Mouse (Mus musculus): ENCODE data around the gene Gm5269. TPM values are rescaled to one million over a fixed set of nuclear protein-coding genes. Genes with fewer than 3 reads are reported as not detected.
A peak's percentile ranks its signal among the peaks of the same experiment; 100 is the strongest.

The Gm5269 gene
- not detected in 2 replicates for polyA plus RNA-seq (2015; fragmentation: Nextera tagmentation; extraction: Ambion mirVana)

DNA sequence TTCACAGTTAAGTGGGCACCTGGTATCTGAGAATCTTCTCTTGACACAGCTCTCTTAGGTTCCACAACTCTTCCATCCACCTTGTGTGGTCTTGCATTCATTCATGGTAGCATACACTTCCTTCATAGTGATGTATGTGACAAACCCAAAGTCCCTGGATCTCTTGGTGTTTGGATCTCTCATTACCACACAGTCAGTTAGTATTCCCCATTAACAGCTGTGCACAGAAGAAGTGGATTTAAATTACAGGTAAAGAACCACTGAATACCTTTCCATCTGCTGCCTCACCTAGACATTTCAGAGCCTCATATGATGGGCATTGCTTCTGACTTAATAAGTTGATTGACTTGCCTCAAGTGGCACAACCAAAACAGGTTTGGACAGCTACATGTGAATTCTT, at the start of gene Gm5269:
Gene Gm5269, minus strand, starts transcription at position 101 of the 400 bp plus-strand sequence.
- Histone ChIP-seq H3K9ac (no peak within 1 kb of the TSS), H3K36me3 (no peaks in the 10 kb centered on the region), H3K9me3 (no peaks in the 10 kb centered on the region), H3K4me3 (no peak within 1 kb of the TSS), H3K4me1 (no peaks in the 10 kb centered on the region), H3K27me3 (no peaks in the 10 kb centered on the region), H3K27ac (no peak within 1 kb of the TSS), H3K4me2 (no peak within 1 kb of the TSS)
- ATAC-seq (ENCODE audit: borderline replicate concordance, extremely low read depth, low FRiP score, low TSS enrichment) = no peak

DNA sequence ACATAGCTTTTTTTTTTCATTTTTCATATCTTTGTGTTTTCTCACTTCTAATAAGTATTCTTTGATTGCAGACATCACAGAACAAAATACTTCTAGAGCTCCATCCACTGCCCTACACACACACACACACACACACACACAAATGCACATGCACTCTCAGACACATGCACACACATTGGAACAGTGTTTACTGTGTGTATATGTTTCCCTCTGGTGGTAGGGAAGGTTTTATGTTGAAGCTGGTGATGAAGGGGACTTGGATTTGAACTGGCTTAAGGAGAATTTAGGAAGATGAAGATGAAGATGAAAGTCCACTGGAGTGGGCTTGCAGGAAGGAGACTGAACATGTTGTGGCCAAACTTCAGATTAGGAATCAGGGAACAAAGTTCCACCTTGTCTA, 41.1 kb upstream of the Gm5269 start:
- H3K9me3 ChIP-seq = no peaks in the 10 kb centered on the region

GRCm38 (mm10) chr1:45926911-45927310, 36.8 kb upstream of the Gm5269 start:
- no peak overlapping the region for H3K4me2 ChIP-seq
- 47% methylated on average over 3 of the region's 3 CpGs for WGBS

More for the DNA sequence above, 41.1 kb upstream of the Gm5269 start:
- Histone ChIP-seq H3K4me1 (peaks cover 6% of the 10 kb centered on the region; the same call in 1 of the 2 replicates), H3K4me3 (no peak overlapping the region), H3K36me3 (no peaks in the 10 kb centered on the region), H3K4me2 (no peak overlapping the region), H3K9ac (no peak overlapping the region), H3K27ac (no peak overlapping the region), H3K27me3 (0 out of 2 replicates have a peak, but pooled peaks cover 7% of the 10 kb centered on the region)
- ATAC-seq (ENCODE audit: borderline replicate concordance, extremely low read depth, low FRiP score, low TSS enrichment) = no peak

GRCm38 (mm10) chr1:45926393-45926763, 36.3 kb upstream of the Gm5269 start, which contains the start of gene Slc40a1:
TSS of gene Slc40a1 (minus strand) at chr1:45926523.
- Histone ChIP-seq H3K4me1 (peaks cover 18% of the 10 kb centered on the region; the same call in 1 of the 2 replicates), H3K9ac (peak within 1 kb of the TSS; percentile 50), H3K4me2 (peak within 1 kb of the TSS; percentile 96), H3K27ac (peak within 1 kb of the TSS; percentile 77), H3K36me3 (no peaks in the 10 kb centered on the region), H3K27me3 (0 out of 2 replicates have a peak, but pooled peaks cover 7% of the 10 kb centered on the region), H3K9me3 (no peaks in the 10 kb centered on the region), H3K4me3 (peak within 1 kb of the TSS; percentile 59)
- peak; percentile 20; the same call in 1 of the 2 replicates for ATAC-seq (ENCODE audit: borderline replicate concordance, extremely low read depth, low FRiP score, low TSS enrichment)
- WGBS = 23% methylated on average over 9 of the region's 9 CpGs

More at GRCm38 (mm10) chr1:45926911-45927310, 36.8 kb upstream of the Gm5269 start:
- no peaks in the 10 kb centered on the region for H3K9me3 ChIP-seq
- H3K36me3 ChIP-seq = no peaks in the 10 kb centered on the region
- H3K27ac ChIP-seq = no peak overlapping the region
- H3K4me3 ChIP-seq = no peak overlapping the region
- ATAC-seq (ENCODE audit: borderline replicate concordance, extremely low read depth, low FRiP score, low TSS enrichment) = no peak
- H3K4me1 ChIP-seq = peaks cover 18% of the 10 kb centered on the region; the same call in 1 of the 2 replicates
- no peak overlapping the region for H3K9ac ChIP-seq
- H3K27me3 ChIP-seq = 0 out of 2 replicates have a peak, but pooled peaks cover 7% of the 10 kb centered on the region

- Histone ChIP-seq H3K9ac (peak overlapping the region; percentile 50), H3K4me3 (peak overlapping the region; percentile 59), H3K4me2 (peak overlapping the region; percentile 96), H3K36me3 (no peaks in the 10 kb centered on the region; the same call in 1 of the 2 replicates), H3K27ac (peak overlapping the region; percentile 77), H3K4me1 (peaks cover 18% of the 10 kb centered on the region; the same call in 1 of the 2 replicates), H3K27me3 (0 out of 2 replicates have a peak, but pooled peaks cover 7% of the 10 kb centered on the region), H3K9me3 (no peaks in the 10 kb centered on the region)
- ATAC-seq (ENCODE audit: borderline replicate concordance, extremely low read depth, low FRiP score, low TSS enrichment) = peak; percentile 99
- WGBS = under 1% methylated on average over 53 of the region's 53 CpGs
Observed at GRCm38 (mm10) chr1:45925500-45926392, 35.7 kb upstream of the Gm5269 start.

DNA sequence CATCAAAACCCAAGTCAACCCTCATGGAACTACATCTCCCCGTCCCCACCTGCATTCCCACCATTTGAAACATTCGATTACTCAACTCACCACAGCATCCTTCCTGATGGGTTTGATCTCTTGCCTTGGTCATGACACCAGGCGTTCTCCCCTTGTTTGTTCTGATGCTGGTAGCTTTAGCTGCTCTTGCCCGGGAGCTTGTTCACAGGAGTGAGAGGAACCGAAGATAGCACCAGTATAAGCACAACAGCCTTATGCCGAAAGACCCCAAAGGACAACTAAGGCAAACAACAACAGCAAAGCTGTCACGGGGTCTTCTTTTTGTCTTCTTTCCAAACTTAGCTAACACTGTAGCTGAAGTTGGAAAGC, 35.0 kb upstream of the Gm5269 start:
- peak overlapping the region; percentile 50 for H3K9ac ChIP-seq
- peaks cover 18% of the 10 kb centered on the region; the same call in 1 of the 2 replicates for H3K4me1 ChIP-seq
- no peaks in the 10 kb centered on the region for H3K9me3 ChIP-seq
- 5% methylated on average over 7 of the region's 7 CpGs for WGBS
- H3K4me2 ChIP-seq = peak overlapping the region; percentile 96
- peak; percentile 48; the same call in 1 of the 2 replicates for ATAC-seq (ENCODE audit: borderline replicate concordance, extremely low read depth, low FRiP score, low TSS enrichment)
- H3K27ac ChIP-seq = peak overlapping the region; percentile 15; the same call in 1 of the 2 replicates
- 0 out of 2 replicates have a peak, but pooled peaks cover 7% of the 10 kb centered on the region for H3K27me3 ChIP-seq
- peak overlapping the region; percentile 59 for H3K4me3 ChIP-seq
- no peaks in the 10 kb centered on the region; the same call in 1 of the 2 replicates for H3K36me3 ChIP-seq

- Histone ChIP-seq H3K4me2 (peak overlapping the region; percentile 96), H3K4me3 (peak overlapping the region; percentile 59), H3K4me1 (peaks cover 18% of the 10 kb centered on the region; the same call in 1 of the 2 replicates), H3K36me3 (no peaks in the 10 kb centered on the region; the same call in 1 of the 2 replicates), H3K9ac (no peak overlapping the region), H3K9me3 (no peaks in the 10 kb centered on the region), H3K27me3 (0 out of 2 replicates have a peak, but pooled peaks cover 7% of the 10 kb centered on the region), H3K27ac (no peak overlapping the region)
- 30% methylated on average over 7 of the region's 7 CpGs for WGBS
- no peak for ATAC-seq (ENCODE audit: borderline replicate concordance, extremely low read depth, low FRiP score, low TSS enrichment)
Observed at GRCm38 (mm10) chr1:45924516-45924915, 34.4 kb upstream of the Gm5269 start.

DNA sequence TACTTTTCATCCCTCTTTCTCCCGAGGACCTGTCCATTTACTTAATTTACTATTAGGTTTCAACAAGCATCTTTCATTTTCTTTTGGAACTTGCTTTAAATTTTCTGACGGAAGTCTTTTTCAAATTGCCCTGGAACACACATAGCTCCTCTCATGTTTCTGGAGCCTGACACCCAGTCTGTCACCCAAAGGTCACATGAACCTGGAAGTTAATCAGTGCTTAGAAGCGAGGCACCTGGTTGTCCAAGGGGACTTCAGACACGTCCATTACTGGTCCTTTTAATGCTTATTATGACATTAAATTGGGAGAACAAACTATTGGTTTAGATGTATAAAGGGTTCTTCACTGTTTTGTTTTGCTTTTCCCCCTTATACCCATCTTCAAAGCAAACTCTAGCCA, 33.2 kb upstream of the Gm5269 start:
- H3K4me3 ChIP-seq = no peak overlapping the region
- peaks cover 18% of the 10 kb centered on the region; the same call in 1 of the 2 replicates for H3K4me1 ChIP-seq
- H3K27me3 ChIP-seq = 0 out of 2 replicates have a peak, but pooled peaks cover 7% of the 10 kb centered on the region
- H3K9ac ChIP-seq = no peak overlapping the region
- no peak overlapping the region for H3K27ac ChIP-seq
- no peak for ATAC-seq (ENCODE audit: borderline replicate concordance, extremely low read depth, low FRiP score, low TSS enrichment)
- H3K4me2 ChIP-seq = 0 out of 2 replicates have a peak overlapping the region, but pooled peaks have one; percentile 22
- H3K9me3 ChIP-seq = no peaks in the 10 kb centered on the region
- peaks cover 4% of the 10 kb centered on the region; the same call in 1 of the 2 replicates for H3K36me3 ChIP-seq
- 70% methylated on average over 4 of the region's 4 CpGs for WGBS

- no peak overlapping the region for H3K9ac ChIP-seq
Observed at GRCm38 (mm10) chr1:45920703-45921102, 30.6 kb upstream of the Gm5269 start.

DNA sequence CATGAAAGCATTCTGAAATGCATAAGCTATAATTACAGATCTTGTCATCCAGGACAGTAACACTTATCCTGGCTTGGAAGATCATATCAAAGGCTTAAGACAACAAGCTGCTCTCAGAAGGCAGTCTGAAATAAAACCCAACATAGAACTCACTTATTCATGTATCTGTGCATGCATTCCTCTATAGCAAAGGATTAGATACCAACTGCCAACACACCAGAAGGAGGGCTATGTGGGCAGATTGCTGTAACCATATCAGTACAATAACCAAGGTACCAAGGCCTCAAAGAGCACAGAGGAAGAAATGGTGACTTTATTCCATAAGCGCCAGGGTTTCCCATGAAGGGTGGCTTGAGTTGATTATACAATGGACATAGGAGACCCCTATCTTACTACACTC, 29.7 kb upstream of the Gm5269 start:
- Histone ChIP-seq H3K27me3 (no peaks in the 10 kb centered on the region), H3K9ac (no peak overlapping the region), H3K4me3 (no peak overlapping the region), H3K9me3 (no peaks in the 10 kb centered on the region), H3K4me1 (0 out of 2 replicates have a peak, but pooled peaks cover 3% of the 10 kb centered on the region), H3K4me2 (no peak overlapping the region), H3K36me3 (peaks cover 7% of the 10 kb centered on the region; the same call in 1 of the 2 replicates), H3K27ac (no peak overlapping the region)
- no peak for ATAC-seq (ENCODE audit: borderline replicate concordance, extremely low read depth, low FRiP score, low TSS enrichment)
- WGBS = 97% methylated on average over 1 of the region's 1 CpGs

More at GRCm38 (mm10) chr1:45920703-45921102, 30.6 kb upstream of the Gm5269 start:
- Histone ChIP-seq H3K4me1 (0 out of 2 replicates have a peak, but pooled peaks cover 8% of the 10 kb centered on the region), H3K27ac (no peak overlapping the region), H3K4me2 (no peak overlapping the region), H3K36me3 (peaks cover 7% of the 10 kb centered on the region; the same call in 1 of the 2 replicates), H3K4me3 (no peak overlapping the region), H3K9me3 (no peaks in the 10 kb centered on the region), H3K27me3 (no peaks in the 10 kb centered on the region)
- WGBS = 76% methylated on average over 3 of the region's 3 CpGs
- no peak for ATAC-seq (ENCODE audit: borderline replicate concordance, extremely low read depth, low FRiP score, low TSS enrichment)

GRCm38 (mm10) chr1:45917136-45917803, 27.2 kb upstream of the Gm5269 start:
- H3K4me2 ChIP-seq = no peak overlapping the region
- no peaks in the 10 kb centered on the region for H3K4me1 ChIP-seq
- H3K9me3 ChIP-seq = no peaks in the 10 kb centered on the region
- peaks cover 7% of the 10 kb centered on the region; the same call in 1 of the 2 replicates for H3K36me3 ChIP-seq
- WGBS = 78% methylated on average over 4 of the region's 4 CpGs
- no peak for ATAC-seq (ENCODE audit: borderline replicate concordance, extremely low read depth, low FRiP score, low TSS enrichment)
- no peak overlapping the region for H3K27ac ChIP-seq
- no peak overlapping the region for H3K4me3 ChIP-seq
- H3K9ac ChIP-seq = no peak overlapping the region
- no peaks in the 10 kb centered on the region for H3K27me3 ChIP-seq
